Mouse (Mus musculus) retina, postnatal 1 day (tissue): ENCODE measurements at regions not wholly inside any gene's neighbourhood (a gene's known extent, or its start where the extent isn't known, plus 50 kb on each side); places are given as distances from the start of the nearest gene placed in this dataset.
A peak's percentile ranks its signal among the peaks of the same experiment; 100 is the strongest.

Experiments
- DNase-seq: peaks from one replicate; pipeline ENCODE4 v3.0.0-alpha.2; 2012

- no peak for DNase-seq
These were observed 312.6 kb downstream of the Cd83 start for GRCm38 (mm10) chr13:44097141-44097540.

GRCm38 (mm10) chr13:44099511-44099910 lies 314.9 kb downstream of the Cd83 start:
- peak; percentile 56 for DNase-seq

- DNase-seq, result peak; percentile 90
These were observed 315.8 kb downstream of the Cd83 start for GRCm38 (mm10) chr13:44100125-44101067.

GRCm38 (mm10) chr13:44101161-44101560 lies 316.6 kb downstream of the Cd83 start:
- peak; percentile 31 for DNase-seq

- no peak for DNase-seq
These were observed 317.2 kb downstream of the Cd83 start for GRCm38 (mm10) chr13:44101806-44102205.

- no peak for DNase-seq
These were observed 317.7 kb downstream of the Cd83 start for GRCm38 (mm10) chr13:44102257-44102656.

- DNase-seq, result no peak
These were observed 318.8 kb downstream of the Cd83 start for GRCm38 (mm10) chr13:44103340-44103739.

- no peak for DNase-seq
These were observed 320.6 kb downstream of the Cd83 start for GRCm38 (mm10) chr13:44105161-44105560.

GRCm38 (mm10) chr13:44108695-44109094 lies 324.1 kb downstream of the Cd83 start:
- DNase-seq, result no peak

- no peak for DNase-seq
These were observed 328.5 kb downstream of the Cd83 start for GRCm38 (mm10) chr13:44113043-44113442.

- DNase-seq, result no peak
These were observed 330.3 kb downstream of the Cd83 start for GRCm38 (mm10) chr13:44114856-44115255.

GRCm38 (mm10) chr13:44117841-44118240 lies 333.3 kb downstream of the Cd83 start:
- no peak for DNase-seq

GRCm38 (mm10) chr13:44118846-44119245 lies 334.3 kb downstream of the Cd83 start:
- no peak for DNase-seq

- peak; percentile 58 for DNase-seq
These were observed 336.7 kb downstream of the Cd83 start for GRCm38 (mm10) chr13:44121241-44121671.

- DNase-seq, result no peak
These were observed 337.4 kb downstream of the Cd83 start for GRCm38 (mm10) chr13:44121932-44122331.

- DNase-seq, result no peak
These were observed 341.6 kb downstream of the Cd83 start for GRCm38 (mm10) chr13:44126198-44126597.

- DNase-seq, result no peak
These were observed 344.1 kb downstream of the Cd83 start for GRCm38 (mm10) chr13:44128506-44129274.

GRCm38 (mm10) chr13:44131916-44132315 lies 347.3 kb downstream of the Cd83 start:
- DNase-seq, result no peak

- no peak for DNase-seq
These were observed 347.9 kb downstream of the Cd83 start for GRCm38 (mm10) chr13:44132510-44132909.

- DNase-seq, result peak; percentile 60
These were observed 348.9 kb downstream of the Cd83 start for GRCm38 (mm10) chr13:44133436-44133835.

GRCm38 (mm10) chr13:44141181-44141580 lies 356.6 kb downstream of the Cd83 start:
- peak; percentile 67 for DNase-seq

GRCm38 (mm10) chr13:44145441-44145840 lies 360.9 kb downstream of the Cd83 start:
- no peak for DNase-seq

- DNase-seq, result no peak
These were observed 363.3 kb downstream of the Cd83 start for GRCm38 (mm10) chr13:44147841-44148240.

GRCm38 (mm10) chr13:44149499-44149898 lies 364.9 kb downstream of the Cd83 start:
- no peak for DNase-seq
